Mouse (Mus musculus) thymus, postnatal 0 days (tissue): ENCODE measurements around the gene Acy3. TPM values are rescaled to one million over a fixed set of nuclear protein-coding genes. Genes with fewer than 3 reads are reported as not detected.
A peak's percentile ranks its signal among the peaks of the same experiment; 100 is the strongest.
"Not testable (repeated sequence)": the region's sequence is repeated elsewhere in the genome, so short reads cannot be mapped to it uniquely, and the experiment has no call there.

Source experiments
- DNase-seq: peaks from one replicate; pipeline ENCODE4 v3.0.0-alpha.2; 2015; ENCODE audit warnings: low spot score
- polyA plus RNA-seq: library from polyadenylated mRNA; unstranded; fragments of >200 nt; fragmentation: Nextera tagmentation; extraction: Ambion mirVana; gene quantifications from 2 replicates; pipeline ENCODE4 v1.2.1, GENCODE M21; 2015

Acy3 gene
- polyA plus RNA-seq, 1 experiment from 2014 or later: 4.3 TPM

DNA sequence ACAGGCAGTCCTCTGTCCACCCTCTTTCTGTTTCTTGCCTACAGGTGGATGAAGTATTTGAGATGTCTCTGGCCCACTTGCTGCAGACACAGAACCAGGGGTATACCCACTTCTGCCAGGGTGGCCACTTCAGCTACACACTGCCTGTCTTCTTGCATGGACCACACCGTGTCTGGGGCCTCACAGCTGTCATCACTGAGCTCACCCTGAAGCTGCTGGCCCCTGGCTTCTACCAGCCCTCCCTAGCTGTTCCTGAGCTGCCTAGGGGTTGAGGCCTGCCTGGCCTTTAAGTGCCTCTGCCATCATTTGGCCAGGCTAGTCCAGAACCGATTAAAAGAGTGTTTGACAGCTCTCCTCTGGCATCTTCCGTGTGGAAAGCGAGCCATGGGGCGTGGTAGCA, 15.4 kb downstream of the Acy3 start:
- no peak for DNase-seq

DNA sequence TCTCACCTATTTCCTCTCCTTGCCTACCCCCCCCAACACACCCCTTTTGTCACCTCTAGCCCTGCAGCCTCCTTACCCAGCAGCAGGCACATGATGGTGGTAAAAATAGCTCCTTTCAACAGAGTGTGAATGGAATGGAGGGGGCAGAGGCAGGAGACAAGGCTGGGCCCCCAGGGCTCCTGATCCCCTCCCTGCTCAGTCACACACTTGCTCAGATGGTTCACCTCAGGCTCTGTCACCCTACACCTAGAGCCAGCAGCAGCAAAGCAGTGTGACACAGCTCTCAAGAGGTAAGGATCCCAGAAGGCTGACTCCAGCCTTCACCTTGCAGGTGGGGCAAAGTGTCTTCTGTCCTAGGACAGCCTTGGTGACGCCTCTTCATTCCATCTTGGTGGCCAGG, 16.7 kb downstream of the Acy3 start, which contains the start of gene Doc2g:
TSS of gene Doc2g (plus strand) at position 202 of the 400 bp plus-strand sequence.
- DNase-seq: no peak

DNA sequence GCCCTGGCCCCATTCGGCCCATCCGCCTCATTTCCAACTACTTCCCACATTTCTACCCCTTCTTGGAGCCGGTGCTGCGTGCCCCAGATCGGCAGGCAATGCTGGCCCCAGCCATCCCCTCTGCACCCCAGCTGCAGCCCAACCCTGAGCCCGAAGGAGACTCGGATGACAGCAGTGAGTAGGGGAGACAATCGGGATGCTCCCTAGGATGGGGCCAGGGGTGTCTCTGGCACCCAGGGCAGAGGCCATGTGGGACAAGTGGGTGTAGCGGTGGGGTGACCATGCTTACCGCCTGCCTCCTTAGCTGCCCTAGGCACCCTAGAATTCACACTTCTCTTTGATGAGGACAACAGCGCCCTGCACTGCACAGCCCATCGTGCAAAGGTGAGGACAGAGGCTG, 17.3 kb downstream of the Acy3 start:
- no peak for DNase-seq

DNA sequence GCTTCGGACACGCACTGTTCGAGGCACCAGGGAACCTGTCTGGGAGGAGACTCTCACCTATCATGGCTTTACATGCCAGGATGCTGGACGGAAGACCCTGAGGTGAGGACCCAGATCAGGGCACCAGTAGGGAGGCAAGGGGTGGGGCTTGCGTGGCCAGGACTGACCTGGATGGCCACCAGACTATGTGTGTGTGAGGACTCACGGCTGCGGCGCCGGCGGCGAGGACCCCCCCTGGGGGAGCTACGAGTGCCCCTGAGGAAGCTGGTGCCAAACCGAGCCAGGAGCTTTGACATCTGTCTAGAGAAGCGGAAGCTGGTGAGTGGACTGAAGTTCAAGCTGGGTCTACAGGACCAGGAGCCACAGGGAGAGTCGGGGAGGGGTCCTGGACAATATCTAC, 18.0 kb downstream of the Acy3 start:
- DNase-seq: no peak

DNA sequence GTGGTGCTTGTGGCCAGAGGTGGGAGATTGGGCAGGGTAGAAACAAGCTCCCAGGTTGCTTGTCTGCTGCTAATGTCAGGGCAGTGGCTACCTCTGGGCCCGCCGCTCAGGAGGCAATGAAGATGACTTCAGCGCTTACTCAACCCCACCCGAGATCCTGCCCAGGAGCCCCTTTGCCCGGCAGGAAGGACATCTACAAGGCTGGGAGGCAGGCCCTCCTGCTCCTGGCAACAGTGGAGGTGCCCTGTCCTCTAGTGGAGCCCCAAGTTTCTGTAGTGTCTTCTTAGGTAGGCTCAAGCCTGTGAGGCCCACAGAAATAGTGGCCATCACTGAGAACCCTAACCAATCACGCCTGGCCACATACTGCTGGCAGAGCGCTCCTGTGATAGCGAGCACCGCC, 18.7 kb downstream of the Acy3 start:
- DNase-seq: no peak

DNA sequence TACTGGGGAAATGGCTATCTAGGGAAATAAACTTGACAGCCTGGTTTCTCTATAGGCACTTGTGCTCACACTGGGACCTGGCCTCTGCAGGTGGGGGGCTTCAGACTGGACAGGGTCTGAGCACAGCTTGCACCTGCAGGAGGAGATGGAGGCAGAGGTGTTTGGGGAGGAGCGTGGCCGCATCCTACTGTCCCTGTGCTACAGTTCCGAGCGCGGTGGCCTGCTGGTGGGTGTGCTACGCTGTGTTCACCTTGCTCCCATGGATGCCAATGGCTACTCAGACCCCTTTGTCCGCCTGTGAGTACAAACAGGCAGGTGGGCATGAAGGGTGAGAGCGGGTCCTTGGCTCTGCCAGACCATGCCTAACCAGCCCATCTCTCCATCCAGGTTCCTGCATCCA, 19.6 kb downstream of the Acy3 start:
- no peak for DNase-seq

DNA sequence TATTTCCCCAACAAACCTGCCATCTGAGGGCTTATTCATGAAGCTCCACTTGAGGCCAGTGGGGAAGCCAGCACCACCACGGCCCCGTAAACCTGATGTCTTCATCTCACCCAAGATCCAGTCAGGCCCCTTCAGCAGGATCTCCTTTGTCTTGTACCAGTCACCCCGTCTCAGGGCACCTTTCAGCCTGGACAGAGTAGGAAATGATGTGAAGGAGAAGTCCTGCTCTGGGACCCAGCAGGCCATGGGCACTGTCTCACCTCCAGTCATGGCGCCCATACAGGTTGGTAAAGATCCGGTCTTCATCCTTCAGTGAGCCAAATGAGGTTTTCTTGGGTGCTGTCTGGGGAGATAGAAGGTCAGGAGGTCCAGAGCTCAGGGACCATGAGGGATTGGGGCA, 24.7 kb downstream of the Acy3 start:
- no peak for DNase-seq

DNA sequence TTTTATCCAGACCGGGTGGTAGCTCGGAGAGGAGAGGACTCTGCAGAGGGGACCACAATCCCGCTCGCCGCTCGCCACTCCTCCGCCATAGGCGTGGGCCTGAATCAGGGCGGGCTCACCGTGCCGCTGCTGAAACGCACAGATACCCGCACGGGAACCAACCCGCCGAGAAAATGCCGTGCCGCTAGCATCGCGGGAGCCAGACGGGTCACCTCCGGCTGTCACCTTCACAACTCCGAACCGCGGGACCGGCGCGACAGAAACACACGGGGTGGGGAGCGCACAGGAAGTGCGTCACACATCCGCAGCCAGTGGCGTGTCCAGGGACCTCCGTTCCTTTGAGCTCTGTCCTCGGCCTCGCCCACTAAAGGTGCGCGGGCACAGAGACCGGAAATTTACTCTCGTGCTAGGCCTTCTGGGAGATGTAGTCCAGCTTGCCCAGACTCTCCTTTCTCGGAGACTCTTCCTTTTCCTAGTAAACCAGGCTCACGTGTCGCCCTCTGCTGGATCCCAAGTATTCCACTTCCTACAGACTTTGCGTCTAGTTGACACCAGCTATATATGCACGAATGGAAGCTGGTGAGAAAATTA, 26.2 kb downstream of the Acy3 start, which contains the start of gene Ndufv1:
TSS of gene Ndufv1 (minus strand) at position 375 of the 591 bp plus-strand sequence.
- peak; percentile 99 for DNase-seq

DNA sequence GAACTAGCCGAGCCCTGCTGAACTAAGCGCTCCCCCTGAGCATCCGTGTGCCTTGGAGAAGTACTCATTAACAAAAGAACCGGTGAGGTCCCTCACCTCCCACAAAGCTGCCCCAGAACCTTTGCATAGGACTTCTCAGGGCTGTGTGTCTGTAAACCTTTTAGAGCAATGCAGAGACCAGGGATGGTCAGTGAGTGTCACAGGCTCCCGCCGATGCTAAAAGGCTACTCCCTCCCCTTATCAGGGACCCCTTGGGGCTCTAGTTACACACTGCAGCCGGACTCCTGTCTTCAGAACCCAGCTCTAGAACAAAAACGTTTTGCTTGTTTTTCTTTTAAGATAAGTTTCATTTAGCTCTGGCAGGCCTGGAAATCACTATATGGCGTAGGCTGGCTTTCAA, 26.7 kb downstream of the Acy3 start:
- DNase-seq: no peak

DNA sequence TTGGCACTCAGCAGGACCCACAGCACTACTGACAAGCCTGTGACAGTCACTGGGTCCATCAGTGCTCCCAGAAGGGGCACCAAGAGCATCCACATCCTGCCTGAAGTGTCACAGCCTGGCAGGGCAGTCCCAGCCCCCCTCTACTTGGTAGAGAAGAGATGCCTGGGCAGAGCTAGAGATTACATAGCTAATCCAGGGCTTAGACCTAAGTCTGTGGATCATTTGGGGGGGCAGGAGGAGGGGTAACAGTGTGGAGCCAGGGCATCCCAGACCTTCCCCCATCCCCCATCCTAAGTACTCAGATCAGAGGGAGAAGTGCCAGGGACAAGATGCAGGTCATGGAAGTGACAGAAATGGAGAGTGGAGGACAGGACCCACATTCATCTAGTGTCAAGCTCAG, 28.4 kb downstream of the Acy3 start:
- no peak for DNase-seq

DNA sequence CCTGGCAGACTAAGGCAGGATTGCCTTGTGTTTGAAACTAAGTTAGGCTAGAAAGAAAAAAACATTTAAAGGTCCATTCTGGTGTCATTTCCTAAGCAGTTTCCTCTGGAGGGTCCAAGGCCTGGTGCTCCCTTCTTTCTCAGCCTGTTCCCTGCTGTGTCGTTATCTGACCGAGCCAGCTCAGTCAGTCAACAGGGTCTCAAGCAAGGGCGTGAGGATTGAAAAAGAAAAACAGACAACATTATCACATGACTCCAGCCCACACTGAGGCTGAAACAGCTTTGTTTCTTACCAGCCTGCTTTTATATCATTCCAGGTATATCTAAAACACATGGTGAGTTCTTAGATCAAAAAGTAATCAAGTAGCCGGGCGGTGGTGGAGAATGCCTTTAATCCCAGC, 29.3 kb downstream of the Acy3 start:
- no peak for DNase-seq

DNA sequence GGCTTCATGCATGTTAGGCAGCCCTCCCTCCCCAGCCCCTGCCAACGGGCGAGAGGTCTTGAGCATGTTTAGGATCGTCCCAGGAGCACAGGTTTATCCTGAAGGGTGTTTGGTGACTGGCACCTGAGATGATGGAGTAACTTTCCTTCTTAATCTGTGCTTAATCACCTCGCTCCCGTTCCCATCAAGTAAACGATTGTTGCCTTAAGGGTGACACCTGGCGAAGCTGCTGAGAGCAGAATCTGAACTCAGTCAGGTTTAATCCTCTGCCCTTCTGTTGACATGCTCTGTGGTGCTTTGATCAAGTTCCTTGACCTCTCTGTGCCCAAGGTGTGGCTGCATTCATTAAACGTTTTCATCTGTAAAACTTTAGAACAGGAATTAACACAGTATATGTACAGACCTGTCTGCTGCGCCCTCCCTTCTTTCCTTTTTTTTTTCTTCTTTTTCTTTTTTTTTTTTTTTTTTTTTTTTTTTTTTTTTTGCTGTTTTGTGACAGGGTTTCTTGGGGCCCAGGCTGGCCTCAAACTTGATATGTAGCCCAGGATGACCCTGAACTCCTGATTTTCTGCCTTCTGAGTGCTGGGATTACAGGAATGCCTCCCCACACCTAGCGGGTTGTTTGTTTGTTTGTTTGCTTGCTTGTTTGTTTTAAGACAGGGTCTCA, 31.7 kb downstream of the Acy3 start:
- no peak for DNase-seq

DNA sequence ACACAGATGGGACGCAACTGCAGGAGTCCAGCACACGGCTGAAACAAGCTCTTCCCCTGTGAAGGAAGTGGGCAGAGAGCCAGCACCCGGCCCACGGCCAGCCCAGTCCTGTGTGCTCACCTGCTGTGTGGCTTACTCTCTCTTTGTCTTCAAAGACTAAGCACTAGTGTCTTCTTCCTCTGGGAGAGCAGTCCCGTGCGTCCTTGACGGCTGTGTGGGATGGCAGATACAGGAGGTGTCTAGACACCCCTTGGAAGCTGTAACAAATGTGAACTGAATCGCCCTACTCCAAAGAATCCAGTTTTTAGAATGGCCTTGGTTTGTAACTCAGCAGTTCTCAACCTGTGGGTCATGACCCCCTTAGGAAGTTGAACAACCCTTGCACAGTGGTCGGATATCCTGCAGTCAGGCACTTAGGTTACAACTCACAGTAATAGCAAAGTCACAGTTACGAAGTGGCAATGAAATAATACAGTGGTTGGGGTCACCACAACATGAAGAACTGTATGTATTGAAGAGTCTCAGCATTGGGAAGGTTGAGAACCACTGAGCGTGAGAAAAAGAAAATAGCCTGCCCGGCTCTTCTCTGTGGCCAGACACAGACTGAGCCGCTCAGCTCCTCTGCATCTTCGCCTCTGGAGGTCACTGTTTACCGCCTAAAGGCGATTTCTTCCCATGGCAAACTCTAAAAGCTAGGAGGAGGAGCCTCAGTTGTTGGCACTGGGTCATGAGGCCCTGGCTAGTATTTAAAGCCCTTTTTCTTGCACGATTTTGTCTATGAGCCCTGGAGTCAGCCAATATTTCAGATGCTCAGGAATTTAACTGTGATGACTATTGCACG, 32.6 kb downstream of the Acy3 start:
- peak; percentile 73 for DNase-seq

DNA sequence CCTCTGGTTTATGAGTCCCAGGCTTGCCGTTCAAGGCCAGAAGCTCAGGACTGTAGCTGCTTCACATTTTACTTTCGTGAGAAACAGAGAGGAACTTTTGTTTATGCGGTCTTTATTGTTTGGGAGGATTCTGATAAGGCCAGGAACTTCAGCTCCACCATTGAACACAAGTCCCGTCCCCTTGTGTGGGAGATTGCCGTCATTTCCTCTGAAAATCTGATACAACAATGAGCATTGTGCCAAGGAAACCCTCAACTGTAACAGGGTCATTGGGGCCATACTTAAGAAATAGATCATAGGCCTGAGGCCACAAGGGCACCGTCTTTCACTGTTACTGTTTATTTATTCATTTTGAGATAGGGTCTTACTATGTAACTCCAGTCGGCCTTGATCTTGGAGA, 36.8 kb downstream of the Acy3 start:
- DNase-seq: no peak

DNA sequence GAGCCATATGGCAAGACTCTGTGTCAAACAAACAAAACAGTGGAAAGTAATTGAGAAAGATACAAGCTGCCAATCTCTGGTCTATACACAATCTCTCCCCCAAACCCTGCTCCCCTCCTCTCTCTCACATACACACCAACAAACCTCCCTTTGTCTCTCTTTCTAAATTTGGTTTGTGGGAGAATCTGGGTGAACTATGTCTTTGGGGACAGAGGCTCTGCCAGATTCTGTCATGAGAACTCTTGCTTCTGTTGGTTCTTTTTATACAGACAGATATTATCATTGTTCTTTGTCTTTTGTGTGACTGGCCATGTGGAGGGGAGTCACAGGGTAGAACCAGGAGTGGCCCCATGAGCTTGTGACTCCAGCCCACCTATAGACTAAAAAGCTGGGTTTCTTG, 41.2 kb downstream of the Acy3 start:
- DNase-seq: no peak

DNA sequence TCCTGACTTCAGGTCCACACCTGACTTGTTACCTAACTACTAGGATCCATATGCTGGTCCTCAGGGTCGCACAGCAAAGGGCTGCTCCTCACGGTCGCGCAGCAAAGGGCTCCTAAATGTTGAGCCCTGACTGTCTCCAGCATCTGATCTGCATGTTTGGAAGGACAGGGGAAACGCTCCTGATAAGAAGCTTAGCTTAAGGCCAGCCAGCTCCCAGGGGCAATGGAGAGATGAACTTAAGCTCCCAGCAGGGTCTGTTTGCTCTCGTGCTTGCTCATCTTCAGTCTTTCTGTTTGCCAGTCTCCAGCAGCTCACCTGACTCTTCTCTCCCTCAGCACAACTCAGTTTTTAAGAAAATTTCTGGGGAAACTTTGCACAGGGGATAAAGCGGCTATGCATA, 46.3 kb downstream of the Acy3 start:
- DNase-seq: no peak

DNA sequence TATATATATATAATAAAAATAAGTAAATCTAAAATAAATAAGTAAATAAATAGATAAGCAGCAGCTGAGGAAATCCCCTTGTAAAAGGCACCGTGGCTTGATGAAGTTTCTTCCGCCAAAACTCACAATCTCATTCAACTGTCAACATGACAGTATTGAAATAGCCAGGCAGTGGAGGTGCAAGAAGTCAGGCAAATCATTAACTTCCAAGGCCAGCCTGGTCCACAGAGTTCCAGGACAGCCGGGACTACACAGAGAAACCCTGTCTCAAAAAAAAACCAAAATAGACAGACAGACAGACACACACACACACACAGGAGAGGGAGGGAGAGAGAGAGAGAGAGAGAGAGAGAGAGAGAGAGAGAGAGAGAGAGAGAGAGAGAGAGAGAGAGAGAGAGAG, 46.9 kb downstream of the Acy3 start:
- no peak for DNase-seq

DNA sequence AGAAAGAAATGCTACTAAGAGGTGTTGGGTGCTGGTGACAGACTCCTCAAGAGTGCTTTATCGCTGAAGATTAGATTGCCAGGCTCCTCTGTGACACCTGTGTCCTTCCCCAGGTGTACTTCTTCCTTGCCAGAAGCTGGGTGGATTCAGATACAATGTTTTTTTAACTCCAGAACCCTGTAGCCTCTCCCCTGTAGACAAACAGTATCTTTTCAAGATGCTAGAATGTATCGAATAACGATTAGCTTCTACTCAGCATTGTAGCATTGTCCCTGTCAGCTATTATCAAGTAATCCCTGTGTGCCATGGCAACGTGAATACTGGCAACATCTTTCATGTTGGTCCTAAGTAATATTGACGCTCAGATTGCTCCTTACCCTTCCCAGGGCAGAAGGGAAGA, 47.4 kb downstream of the Acy3 start:
- DNase-seq: no peak

DNA sequence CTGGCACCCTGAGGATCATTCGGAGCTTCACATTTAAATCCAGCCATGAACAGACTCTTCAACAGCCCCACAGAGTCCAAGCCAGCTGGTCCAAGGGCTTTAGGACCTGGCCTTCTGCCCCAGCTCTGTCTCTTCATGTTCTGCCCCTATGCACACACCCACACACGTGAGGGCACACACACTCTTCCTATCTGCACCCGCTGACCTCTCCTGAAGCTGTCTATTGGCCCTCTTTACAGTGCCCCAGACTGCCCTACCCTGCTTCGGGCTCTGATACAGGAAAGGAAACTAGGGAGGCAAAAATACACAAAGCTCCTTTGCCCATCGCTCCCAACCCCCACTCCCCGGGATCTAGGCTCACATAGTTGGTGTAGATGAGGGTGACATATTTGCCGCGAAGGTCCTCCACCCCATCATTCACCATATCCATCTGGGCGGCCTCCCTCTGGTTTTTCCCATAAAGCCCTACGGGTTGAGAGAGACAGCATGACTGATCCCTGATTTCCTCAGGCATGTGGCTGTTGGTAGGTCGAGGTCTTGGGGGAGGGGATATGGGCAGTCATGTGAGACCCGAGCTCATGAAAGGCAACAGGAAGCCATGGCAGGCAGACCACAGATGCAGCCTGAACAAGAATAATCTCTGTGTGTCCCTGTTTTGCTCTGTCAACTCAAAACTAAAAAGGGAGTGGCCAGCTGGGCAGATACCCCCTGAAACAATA, 50.1 kb downstream of the Acy3 start:
- no peak for DNase-seq

DNA sequence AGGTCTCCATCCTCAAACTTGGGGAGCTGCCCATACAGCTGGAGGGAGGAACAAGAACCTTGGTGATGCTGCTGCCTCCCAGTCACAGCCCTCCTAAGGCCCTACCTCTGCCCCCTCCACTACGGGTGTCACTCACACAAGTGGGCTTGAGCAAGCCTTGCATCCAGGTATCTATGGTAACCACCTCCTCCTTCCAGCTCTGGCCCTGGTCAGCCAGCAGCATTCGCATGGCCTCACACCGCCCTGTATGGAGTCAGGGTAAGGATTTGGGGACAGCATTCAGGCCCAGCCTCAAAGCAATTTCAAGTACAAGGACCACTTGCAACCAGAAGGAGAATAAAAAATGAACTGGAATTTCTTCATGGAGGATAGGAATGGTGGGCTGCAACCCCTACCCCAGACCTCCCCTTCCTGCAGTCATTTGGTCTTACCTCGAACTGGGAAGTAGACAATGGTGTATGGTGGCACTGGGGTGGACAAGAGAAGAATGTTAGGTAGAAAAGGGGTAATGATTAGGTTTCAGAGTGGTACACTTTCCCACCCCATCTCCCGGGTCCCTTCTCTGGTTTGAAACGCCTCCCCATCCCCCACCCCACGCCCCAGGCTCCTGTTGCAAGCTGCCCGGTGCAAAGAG, 50.9 kb downstream of the Acy3 start:
- not testable (repeated sequence) for DNase-seq

DNA sequence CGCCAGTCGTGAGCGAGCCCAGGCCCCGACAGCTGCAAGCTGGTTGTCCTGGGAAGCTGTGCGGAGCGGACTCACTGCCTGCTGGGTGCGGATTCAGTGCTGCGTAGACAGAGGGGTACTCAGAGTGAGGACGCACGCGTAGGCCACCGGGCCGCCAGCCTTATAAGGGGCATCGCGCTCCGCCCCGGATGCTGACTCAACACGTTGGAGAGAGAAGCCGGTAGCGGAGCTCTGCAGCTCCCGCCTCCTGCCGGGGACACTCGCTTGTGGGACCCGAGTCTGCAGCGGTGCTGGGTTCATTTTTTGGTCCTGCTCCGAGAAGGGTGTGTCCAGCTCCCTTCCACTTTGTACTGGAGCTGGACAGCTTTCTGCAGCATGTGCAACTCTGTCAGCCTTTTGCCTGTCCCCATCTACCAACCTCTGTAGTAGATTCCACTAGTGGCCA, 51.4 kb downstream of the Acy3 start, which contains the start of gene Gstp1:
TSS of gene Gstp1 (minus strand) at position 198 of the 445 bp plus-strand sequence.
- DNase-seq: peak; percentile 88
